ENCODE assay signal across 8 mouse cellular contexts in the genomic region with DNA sequence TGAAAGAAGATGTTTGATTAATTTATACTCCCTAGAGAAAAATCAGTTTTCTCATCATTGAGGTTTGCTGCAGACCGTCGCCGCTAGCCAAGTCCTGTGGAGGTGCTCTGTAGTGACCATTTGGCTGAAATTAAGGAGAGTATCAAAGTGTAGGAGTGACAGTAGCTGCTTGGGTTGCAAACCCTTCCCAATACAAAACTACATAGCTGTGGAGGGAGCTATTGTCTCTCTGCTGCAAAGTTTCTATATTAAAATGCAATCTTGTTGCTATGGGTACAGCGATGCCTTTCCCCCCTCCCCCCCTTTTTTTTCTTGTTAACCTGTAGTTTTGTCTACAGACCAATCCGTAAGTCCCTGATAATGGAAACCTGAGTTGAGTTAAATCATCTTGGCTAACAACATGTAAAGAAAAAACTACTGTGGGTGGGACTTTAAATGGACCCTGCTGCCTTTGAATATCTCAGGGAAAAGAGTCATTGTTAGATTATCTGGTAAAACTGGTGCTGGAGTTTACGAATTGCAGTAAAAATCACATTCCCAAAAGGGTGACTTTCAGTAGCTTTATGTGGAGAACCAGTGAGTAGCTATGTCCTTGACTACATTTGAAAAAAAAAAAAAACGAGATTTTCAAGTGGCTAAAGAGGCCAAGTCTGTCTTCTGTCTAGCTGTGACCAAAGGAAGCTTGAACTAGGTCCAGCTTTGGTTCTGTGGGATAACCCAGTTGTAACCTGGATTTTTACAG. TPM values are rescaled to one million over a fixed set of nuclear protein-coding genes. Genes with fewer than 3 reads are reported as not detected.
DNase-seq lines count a peak whose midpoint lies in the region; ATAC-seq lines count a peak whose summit lies in the region.

No protein-coding gene starts in this region.

- peak overlapping the region; percentile 61 for H3K9ac ChIP-seq in forebrain, embryonic 14.5 days (ENCODE audit: low read length)
- H3K9ac ChIP-seq in liver, embryonic 15.5 days: peak overlapping the region; percentile 70

- ATAC-seq in forebrain, embryonic 14.5 days: no peak
- no peak for ATAC-seq in liver, embryonic 15.5 days (ENCODE audit: insufficient read depth)
- ATAC-seq in cerebellum, adult (ENCODE audit: insufficient number of reproducible peaks, low FRiP score, low TSS enrichment): no peak

- H3K4me3 ChIP-seq in forebrain, embryonic 14.5 days (ENCODE audit: low read depth, low read length): peak overlapping the region; percentile 82
- H3K4me3 ChIP-seq in liver, embryonic 15.5 days (replicated peaks): peak overlapping the region; percentile 95

- intact Hi-C loops in heart, postnatal 36 days (cut with DNase I): no loop called here

- H3K4me2 ChIP-seq in forebrain, embryonic 14.5 days (ENCODE audit: low read length): peak overlapping the region; percentile 71
- H3K4me2 ChIP-seq in liver, embryonic 15.5 days: peak overlapping the region; percentile 84

- H3K9me3 ChIP-seq in forebrain, embryonic 14.5 days (replicated peaks; ENCODE audit: control insufficient read depth, low read length): no peaks in the 10 kb centered on the region
- H3K9me3 ChIP-seq in liver, embryonic 15.5 days (replicated peaks): no peaks in the 10 kb centered on the region

- peak; percentile 83 for DNase-seq in heart, adult 11 months
- DNase-seq in heart, postnatal 36 days: no peak
- peak; percentile 68 for DNase-seq in CD4-positive, CD25-positive, alpha-beta regulatory T cell, adult 2 months (ENCODE audit: low read depth, low spot score)
- DNase-seq in forebrain, embryonic 14.5 days (ENCODE audit: low spot score): peak; percentile 57
- no peak for DNase-seq in left cerebral cortex, adult 18-20 months (ENCODE audit: low spot score in 2 of 2)
- DNase-seq in adrenal gland, adult 2 months: no peak

- peak overlapping the region; percentile 86 for H3K27ac ChIP-seq in forebrain, embryonic 14.5 days (ENCODE audit: low read depth, low read length)
- H3K27ac ChIP-seq in liver, embryonic 15.5 days (replicated peaks): peak overlapping the region; percentile 87

- WGBS in forebrain, embryonic 14.5 days: 4% methylated on average over 7 of the region's 7 CpGs
- WGBS in liver, embryonic 15.5 days (ENCODE audit: insufficient replicate concordance): 17% methylated on average over 7 of the region's 7 CpGs

- H3K27me3 ChIP-seq in forebrain, embryonic 14.5 days (replicated peaks; ENCODE audit: control insufficient read depth, insufficient read depth, low read length): no peaks in the 10 kb centered on the region
- peaks cover 22% of the 10 kb centered on the region for H3K27me3 ChIP-seq in liver, embryonic 15.5 days

- peaks cover 22% of the 10 kb centered on the region for H3K4me1 ChIP-seq in forebrain, embryonic 14.5 days (ENCODE audit: control insufficient read depth, insufficient read depth, low read length)
- peaks cover 79% of the 10 kb centered on the region for H3K4me1 ChIP-seq in liver, embryonic 15.5 days (replicated peaks)

- H3K36me3 ChIP-seq in forebrain, embryonic 14.5 days (ENCODE audit: control insufficient read depth, insufficient read depth, low read length): no peaks in the 10 kb centered on the region
- peaks cover 43% of the 10 kb centered on the region for H3K36me3 ChIP-seq in liver, embryonic 15.5 days (replicated peaks)

RNA-seq across cellular contexts. Expression of gene Klf3, which starts 2.1 kb away (rescaled TPM):
- 10 to 100 TPM; 54.8 to 58.9 TPM for total RNA-seq in heart, postnatal 36 days (2021)
- polyA plus RNA-seq in forebrain, embryonic 14.5 days (2014; fragmentation: Nextera tagmentation; extraction: Ambion mirVana): 19.3 and 24.3 TPM in 2 replicates
- polyA plus RNA-seq in liver, embryonic 15.5 days (2015; fragmentation: Nextera tagmentation; extraction: Ambion mirVana): 104 and 107 TPM in 2 replicates
- 10 to 100 TPM; 32.0 to 33.4 TPM for total RNA-seq in left cerebral cortex, adult 18-20 months (2021)
- total RNA-seq in adrenal gland, adult 2 months (2021): 10 to 100 TPM; 62.1 to 69.2 TPM
- polyA plus RNA-seq in adrenal gland, adult 2 months (2012; rRNA removed): 80.7 and 83.2 TPM in 2 replicates

Comparison
In these comparisons a context has a peak if more than half of its experiments do, and no peak if none do; other contexts are left out.
1. DNase-seq: peak in heart, adult 11 months (single experiment), CD4-positive, CD25-positive, alpha-beta regulatory T cell, adult 2 months (single experiment) and forebrain, embryonic 14.5 days (single experiment); none in heart, postnatal 36 days (0 of 2), left cerebral cortex, adult 18-20 months (0 of 2) and adrenal gland, adult 2 months (single experiment).